Mouse (Mus musculus): Measurements from ENCODE around the gene Gm10181.
A peak's percentile ranks its signal among the peaks of the same experiment; 100 is the strongest.

Gm10181 gene

DNA sequence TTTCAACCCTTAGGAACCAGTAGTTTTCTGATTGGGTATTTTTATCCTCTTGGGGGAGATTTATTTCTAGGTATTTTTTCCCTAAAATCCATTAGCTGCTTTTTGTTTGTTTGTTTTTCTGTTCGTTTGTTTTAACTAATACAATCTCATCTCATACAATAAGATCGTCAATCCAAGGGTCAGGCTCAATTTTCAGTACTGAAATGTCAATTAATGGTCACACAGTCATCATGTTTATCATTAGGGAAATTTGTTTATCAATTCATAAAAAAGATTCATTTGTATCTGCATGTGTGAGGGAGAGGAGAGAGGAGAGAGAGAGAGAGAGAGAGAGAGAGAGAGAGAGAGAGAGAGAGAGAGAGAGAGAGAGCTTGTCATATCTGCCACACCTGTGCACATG is at the start of gene Gm10181:
Gene Gm10181, plus strand, starts transcription at position 301 of the 400 bp plus-strand sequence.
- DNase-seq, result no peak

DNA sequence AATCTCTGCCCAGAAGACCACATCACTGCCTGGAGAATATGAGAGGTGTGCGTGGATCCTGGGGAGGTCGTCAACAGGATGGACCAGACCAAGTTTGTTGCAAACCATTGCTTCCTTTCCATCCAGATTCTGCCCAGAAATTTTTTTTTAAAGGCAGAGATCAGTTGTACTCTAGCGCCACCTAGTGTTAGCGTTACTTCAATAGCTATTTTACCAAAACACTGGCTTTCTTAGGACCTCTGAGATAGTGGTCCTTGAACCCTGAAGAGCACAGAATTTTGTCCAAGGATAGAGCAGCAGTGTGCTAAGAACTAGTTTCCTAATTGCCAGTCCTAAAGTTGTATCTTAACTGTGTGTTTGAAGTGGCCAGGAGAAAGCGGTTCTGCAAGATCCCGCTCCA is 47.6 kb upstream of the Gm10181 start:
- peak; percentile 49 for DNase-seq

- DNase-seq, result peak; percentile 82
Measured at GRCm38 (mm10) chr9:25042162-25043111, 46.8 kb upstream of the Gm10181 start.

DNA sequence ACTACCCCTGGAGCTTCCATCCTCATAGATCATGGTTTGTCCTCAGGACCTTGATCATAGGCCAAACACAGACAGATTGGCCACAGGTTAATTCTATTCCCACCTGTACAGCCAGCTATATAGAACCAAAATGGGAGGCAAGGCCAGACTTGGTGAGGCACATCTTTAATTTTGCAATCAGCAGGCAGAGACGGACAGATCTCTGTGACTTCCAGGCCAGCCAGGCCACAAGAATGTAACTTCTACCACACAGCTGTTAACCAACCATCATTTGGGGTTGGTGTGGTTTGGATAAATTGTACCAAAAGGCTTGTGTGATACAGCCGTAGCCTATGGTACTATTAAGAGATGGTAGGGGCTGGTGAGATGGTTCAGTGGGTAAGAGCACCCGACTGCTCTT is 44.9 kb upstream of the Gm10181 start:
- DNase-seq, result peak; percentile 63

DNA sequence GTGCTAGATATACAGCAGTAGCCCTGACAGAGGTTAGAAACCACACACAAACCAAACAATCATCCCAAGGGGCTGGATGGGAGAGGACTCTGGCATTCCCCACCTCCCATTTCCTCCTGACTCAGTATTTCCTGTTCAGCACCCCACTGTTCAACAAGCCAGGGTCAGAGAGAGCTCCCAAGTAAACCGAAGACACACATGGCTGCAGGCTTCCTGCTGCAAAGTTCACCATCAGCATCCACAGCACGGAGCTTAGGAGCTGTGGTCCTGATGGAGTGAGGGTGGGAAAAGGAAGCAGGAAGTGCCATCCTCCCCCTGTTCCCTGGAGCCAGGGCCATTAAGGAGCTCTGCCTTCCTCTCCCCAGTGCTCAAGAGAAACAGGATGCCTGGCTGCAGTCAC is 40.9 kb upstream of the Gm10181 start:
- peak; percentile 91 for DNase-seq

DNA sequence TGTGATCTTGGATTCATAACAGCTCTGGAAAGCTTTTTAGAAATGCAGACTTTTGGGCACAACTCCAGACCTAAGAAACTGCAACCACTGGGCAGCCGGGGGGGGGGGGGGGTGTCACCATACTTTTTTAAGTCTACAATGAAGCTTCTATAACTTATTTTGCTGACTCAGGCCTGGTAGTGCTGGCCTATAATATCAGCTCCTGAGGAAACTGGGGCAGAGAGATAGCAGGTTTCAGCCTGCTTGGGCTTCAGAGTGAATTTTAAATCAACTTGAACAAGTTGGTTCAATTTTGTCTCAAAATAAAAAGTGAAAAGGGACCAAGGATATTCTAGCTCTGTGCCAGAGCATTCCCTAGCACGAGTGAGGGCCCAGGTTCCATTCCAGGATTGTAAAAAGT is 40.3 kb upstream of the Gm10181 start:
- DNase-seq, result no peak

- DNase-seq, result peak; percentile 55
Measured at GRCm38 (mm10) chr9:25051901-25052300, 37.3 kb upstream of the Gm10181 start.

GRCm38 (mm10) chr9:25055650-25056376 is 33.4 kb upstream of the Gm10181 start:
- peak; percentile 85 for DNase-seq

DNA sequence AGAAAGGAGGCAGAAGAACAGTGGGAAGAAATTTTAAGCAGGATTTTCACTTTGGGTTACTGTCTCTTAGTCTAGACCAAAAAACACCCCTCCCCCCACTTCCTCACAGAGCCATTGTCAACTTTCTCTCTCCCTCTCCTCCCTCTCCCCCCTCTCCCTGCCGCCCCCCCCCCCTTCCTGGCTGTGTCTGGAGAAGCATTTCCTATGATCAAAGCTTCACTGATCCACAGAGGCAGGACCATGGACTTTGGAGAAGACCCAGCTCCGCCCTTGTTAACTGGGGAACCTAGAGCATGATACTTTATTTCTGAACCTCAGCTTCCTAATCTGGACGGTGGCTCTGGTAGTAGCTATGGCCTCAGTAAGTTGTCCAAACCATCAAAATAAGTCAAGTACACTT is 30.5 kb upstream of the Gm10181 start:
- peak; percentile 54 for DNase-seq

DNA sequence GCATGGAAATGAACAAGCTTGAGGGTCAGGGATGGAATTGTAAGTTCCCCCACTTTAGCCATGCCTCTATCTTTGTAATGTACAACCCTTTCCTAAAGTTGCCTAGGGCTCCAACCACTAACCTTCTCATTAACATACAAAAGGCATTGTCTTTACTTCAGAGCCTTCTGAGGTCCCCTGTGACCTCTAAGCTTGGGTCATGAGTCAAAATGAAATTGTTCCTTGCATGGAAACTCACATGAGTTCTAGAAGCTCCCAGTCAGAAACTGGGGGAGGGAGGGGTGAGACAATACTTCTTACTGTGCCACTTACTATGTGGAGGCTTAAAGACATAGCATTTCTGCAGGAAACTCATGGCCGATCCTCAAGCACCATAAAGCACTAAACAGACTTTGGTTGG is 16.6 kb upstream of the Gm10181 start:
- peak; percentile 55 for DNase-seq

GRCm38 (mm10) chr9:25075977-25076376 is 13.2 kb upstream of the Gm10181 start:
- peak; percentile 90 for DNase-seq

DNA sequence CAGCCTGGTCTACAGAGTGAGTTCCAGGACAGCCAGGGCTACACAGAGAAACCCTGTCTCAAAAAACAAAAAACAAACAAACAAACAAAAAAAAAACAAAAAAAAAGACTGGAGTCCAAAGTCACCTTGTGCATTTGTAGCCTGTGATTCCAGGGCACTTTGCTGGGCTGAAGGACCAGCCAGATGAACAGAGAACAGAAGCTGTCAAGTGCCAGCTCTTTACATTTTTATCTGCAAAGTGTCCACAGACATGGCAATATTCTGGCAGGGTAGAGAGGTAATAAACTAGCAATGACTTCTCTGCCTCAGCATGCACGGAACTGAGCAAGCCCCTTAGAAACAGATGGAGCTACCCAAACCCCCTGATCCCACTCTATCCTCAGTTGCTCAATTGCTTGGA is 12.7 kb upstream of the Gm10181 start:
- DNase-seq, result peak; percentile 54

DNA sequence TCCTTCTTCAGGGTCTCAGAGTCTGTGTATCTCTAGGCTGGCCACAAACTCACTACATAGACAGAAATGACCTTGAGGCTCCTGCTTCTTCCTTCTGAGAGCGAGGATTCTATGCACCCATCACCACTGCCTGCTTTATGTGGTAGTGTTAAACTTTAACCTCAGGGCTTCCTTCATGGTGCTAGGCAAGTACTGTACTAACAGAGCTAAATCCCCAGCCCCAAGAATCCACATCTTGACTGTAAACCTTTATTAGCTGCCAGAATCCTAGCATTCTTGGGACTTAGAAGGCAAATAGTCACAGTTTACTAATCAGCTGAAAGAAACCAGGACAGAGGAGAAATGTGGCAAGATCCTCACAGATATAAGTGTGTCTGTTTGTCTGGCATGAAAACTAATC is 1.6 kb downstream of the Gm10181 start:
- peak; percentile 31 for DNase-seq

- peak; percentile 54 for DNase-seq
Measured at GRCm38 (mm10) chr9:25102881-25103280, 13.7 kb downstream of the Gm10181 start.

GRCm38 (mm10) chr9:25104638-25105037 is 15.4 kb downstream of the Gm10181 start:
- peak; percentile 82 for DNase-seq

DNA sequence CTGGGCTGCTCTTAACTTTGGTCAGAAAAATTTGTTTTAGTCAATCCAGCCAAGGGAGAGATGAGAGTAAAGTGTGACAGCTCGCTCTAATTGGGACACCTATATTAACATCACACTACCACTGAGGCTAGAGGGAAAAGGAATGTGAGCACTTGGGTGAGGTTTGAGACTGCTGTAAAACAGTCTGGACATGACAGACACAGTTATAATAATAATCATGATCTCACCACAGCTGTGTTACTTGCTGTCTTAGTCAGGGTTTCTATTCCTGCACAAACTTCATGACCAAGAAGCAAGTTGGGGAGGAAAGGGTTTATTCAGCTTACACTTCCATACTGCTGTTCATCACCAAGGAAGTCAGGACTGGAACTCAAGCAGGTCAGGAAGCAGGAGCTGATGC is 34.4 kb downstream of the Gm10181 start:
- peak; percentile 4 for DNase-seq

GRCm38 (mm10) chr9:25124048-25124447 is 34.8 kb downstream of the Gm10181 start:
- DNase-seq, result peak; percentile 83

GRCm38 (mm10) chr9:25132253-25132652 is 43.0 kb downstream of the Gm10181 start:
- no peak for DNase-seq

- peak; percentile 44 for DNase-seq
Measured at GRCm38 (mm10) chr9:25132920-25133319, 43.7 kb downstream of the Gm10181 start.

DNA sequence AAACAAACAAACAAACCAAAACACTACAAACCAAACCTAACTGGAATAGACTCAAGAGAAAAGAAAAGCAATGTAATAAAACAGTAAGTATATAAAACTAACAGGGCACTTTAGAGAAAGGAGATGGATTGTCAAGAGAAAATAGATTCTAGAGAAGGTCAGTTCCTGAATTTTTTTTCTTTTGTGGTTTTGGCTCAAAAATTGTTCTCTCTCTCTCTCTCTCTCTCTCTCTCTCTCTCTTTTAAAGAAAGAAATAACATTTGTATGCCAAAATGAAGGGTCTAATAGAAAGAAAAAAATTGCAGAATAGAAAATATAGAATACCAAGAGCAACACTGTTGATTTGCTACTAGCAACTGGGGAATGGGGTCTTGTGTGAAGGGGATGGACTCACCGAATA is 49.7 kb downstream of the Gm10181 start:
- DNase-seq, result no peak

Measured in heart, adult 11 months (tissue).